Mouse (Mus musculus): ENCODE results near the gene Smarca4. TPM values are rescaled to one million over a fixed set of nuclear protein-coding genes. Genes with fewer than 3 reads are reported as not detected.
"Not testable (repeated sequence)": the region's sequence is repeated elsewhere in the genome, so short reads cannot be mapped to it uniquely, and the experiment has no call there.

Gene Smarca4
- total and polyA plus RNA-seq, 2 experiments, result 13.1 to 15.2 TPM

GRCm38 (mm10) chr9:21691862-21692261 lies 75.9 kb downstream of the Smarca4 start:
- 62% methylated on average over 2 of the region's 2 CpGs for WGBS
- no peak overlapping the region for H3K4me3 ChIP-seq (ENCODE audit: insufficient read depth, low read depth, low read length)
- peak; percentile 37 for DNase-seq (ENCODE audit: extremely low read depth, low read depth, low spot score)

GRCm38 (mm10) chr9:21692491-21692890 lies 76.5 kb downstream of the Smarca4 start:
- WGBS, result 88% methylated on average over 4 of the region's 4 CpGs
- TF ChIP-seq CTCF (IDR thresholded peaks at IDR 0.05; ENCODE audit: low read depth, low read length) (no peak), POLR2A (IDR thresholded peaks at IDR 0.05; ENCODE audit: extremely low read depth, insufficient read depth, low read length) (no peak)
- H3K36me3 ChIP-seq (ENCODE audit: control insufficient read depth, insufficient read depth, low read length), result no peaks in the 10 kb centered on the region; the same call in 1 of the 2 replicates

More at GRCm38 (mm10) chr9:21691862-21692261, 75.9 kb downstream of the Smarca4 start:
- H3K9ac ChIP-seq (ENCODE audit: low read depth, low read length), result no peak overlapping the region
- no peaks in the 10 kb centered on the region for H3K27me3 ChIP-seq (ENCODE audit: control insufficient read depth, insufficient read depth, low read length)
- peaks cover 16% of the 10 kb centered on the region for H3K4me1 ChIP-seq (ENCODE audit: control insufficient read depth, insufficient read depth, low read length)
- no peaks in the 10 kb centered on the region; the same call in 1 of the 2 replicates for H3K79me2 ChIP-seq (ENCODE audit: control insufficient read depth, insufficient read depth, low read length)
- peak; percentile 78 for TF ChIP-seq CTCF (IDR thresholded peaks at IDR 0.05; ENCODE audit: low read depth, low read length)
- no peak for TF ChIP-seq POLR2A (IDR thresholded peaks at IDR 0.05; ENCODE audit: extremely low read depth, insufficient read depth, low read length)
- no peak overlapping the region for H3K27ac ChIP-seq (replicated peaks; ENCODE audit: insufficient read depth, low read depth, low read length)
- H3K36me3 ChIP-seq (ENCODE audit: control insufficient read depth, insufficient read depth, low read length), result peaks cover 4% of the 10 kb centered on the region

DNA sequence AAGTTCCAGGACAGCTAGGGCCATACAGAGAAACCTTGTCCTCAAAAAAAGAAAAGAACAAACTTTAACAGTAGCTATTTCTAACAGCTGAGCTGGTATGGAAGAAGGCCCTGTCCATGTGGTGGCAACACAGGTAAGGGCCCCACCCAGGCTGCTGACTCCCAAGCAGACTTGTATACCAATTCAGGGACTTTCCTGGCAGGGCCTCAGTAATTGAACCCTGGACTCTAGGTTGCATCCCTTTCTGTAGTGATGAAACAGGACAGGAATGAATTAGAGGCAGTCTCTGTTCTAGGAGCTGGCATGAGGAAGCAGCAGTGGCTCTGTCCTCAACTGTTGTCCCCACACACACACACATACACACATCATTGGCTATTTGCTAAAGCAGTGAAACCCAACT lies 78.1 kb downstream of the Smarca4 start:
- Histone ChIP-seq H3K9ac (ENCODE audit: low read depth, low read length) (no peak overlapping the region), H3K79me2 (ENCODE audit: control insufficient read depth, insufficient read depth, low read length) (peaks cover 3% of the 10 kb centered on the region; the same call in 1 of the 2 replicates), H3K4me1 (ENCODE audit: control insufficient read depth, insufficient read depth, low read length) (peaks cover 5% of the 10 kb centered on the region; the same call in 1 of the 2 replicates), H3K27ac (replicated peaks; ENCODE audit: insufficient read depth, low read depth, low read length) (no peak overlapping the region), H3K4me3 (ENCODE audit: insufficient read depth, low read depth, low read length) (no peak overlapping the region), H3K27me3 (ENCODE audit: control insufficient read depth, insufficient read depth, low read length) (no peaks in the 10 kb centered on the region), H3K36me3 (ENCODE audit: control insufficient read depth, insufficient read depth, low read length) (no peaks in the 10 kb centered on the region; the same call in 1 of the 2 replicates)
- TF ChIP-seq CTCF (IDR thresholded peaks at IDR 0.05; ENCODE audit: low read depth, low read length) (no peak), POLR2A (IDR thresholded peaks at IDR 0.05; ENCODE audit: extremely low read depth, insufficient read depth, low read length) (no peak)
- peak; percentile 74 for DNase-seq (ENCODE audit: extremely low read depth, low read depth, low spot score)

More at GRCm38 (mm10) chr9:21692491-21692890, 76.5 kb downstream of the Smarca4 start:
- DNase-seq (ENCODE audit: extremely low read depth, low read depth, low spot score), result no peak
- H3K4me3 ChIP-seq (ENCODE audit: insufficient read depth, low read depth, low read length), result no peak overlapping the region
- H3K27ac ChIP-seq (replicated peaks; ENCODE audit: insufficient read depth, low read depth, low read length), result no peak overlapping the region
- no peak overlapping the region for H3K9ac ChIP-seq (ENCODE audit: low read depth, low read length)
- H3K79me2 ChIP-seq (ENCODE audit: control insufficient read depth, insufficient read depth, low read length), result no peaks in the 10 kb centered on the region; the same call in 1 of the 2 replicates
- H3K27me3 ChIP-seq (ENCODE audit: control insufficient read depth, insufficient read depth, low read length), result no peaks in the 10 kb centered on the region
- H3K4me1 ChIP-seq (ENCODE audit: control insufficient read depth, insufficient read depth, low read length), result peaks cover 16% of the 10 kb centered on the region

DNA sequence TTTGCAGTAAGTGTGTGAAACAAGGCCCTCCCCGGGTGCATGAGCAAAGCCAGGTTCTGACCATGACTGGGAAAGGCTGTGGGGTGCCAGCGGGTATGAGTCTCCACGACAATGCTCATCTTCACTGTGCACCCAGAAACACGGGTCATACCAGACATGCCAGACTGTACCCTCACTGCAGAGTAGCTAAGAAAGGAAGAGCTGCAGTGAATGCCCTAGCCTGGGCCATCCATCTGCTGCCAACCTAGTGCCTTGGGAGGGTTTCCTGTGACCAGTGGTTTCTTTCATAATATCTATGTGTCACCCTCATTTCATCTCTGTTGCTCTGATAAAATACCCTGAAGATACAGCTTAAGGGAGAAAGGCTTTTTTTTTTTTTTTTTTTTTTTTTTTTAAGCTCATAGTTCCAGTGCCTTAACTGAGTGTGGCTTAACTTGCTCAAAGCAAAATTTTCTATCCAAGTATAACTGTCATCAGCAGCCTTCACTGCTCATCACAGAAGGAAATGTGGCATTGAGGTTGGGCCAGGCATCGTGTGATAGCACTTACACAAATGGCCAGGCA lies 79.3 kb downstream of the Smarca4 start:
- TF ChIP-seq CTCF (IDR thresholded peaks at IDR 0.05; ENCODE audit: low read depth, low read length) (no peak), POLR2A (IDR thresholded peaks at IDR 0.05; ENCODE audit: extremely low read depth, insufficient read depth, low read length) (no peak)
- H3K4me1 ChIP-seq (ENCODE audit: control insufficient read depth, insufficient read depth, low read length), result peaks cover 1% of the 10 kb centered on the region; the same call in 1 of the 2 replicates
- no peak for DNase-seq (ENCODE audit: extremely low read depth, low read depth, low spot score)
- H3K4me3 ChIP-seq (ENCODE audit: insufficient read depth, low read depth, low read length), result no peak overlapping the region
- WGBS, result 95% methylated on average over 5 of the region's 5 CpGs
- H3K79me2 ChIP-seq (ENCODE audit: control insufficient read depth, insufficient read depth, low read length), result peaks cover 3% of the 10 kb centered on the region; the same call in 1 of the 2 replicates
- no peak overlapping the region for H3K9ac ChIP-seq (ENCODE audit: low read depth, low read length)
- H3K36me3 ChIP-seq (ENCODE audit: control insufficient read depth, insufficient read depth, low read length), result no peaks in the 10 kb centered on the region; the same call in 1 of the 2 replicates
- H3K27me3 ChIP-seq (ENCODE audit: control insufficient read depth, insufficient read depth, low read length), result no peaks in the 10 kb centered on the region
- H3K27ac ChIP-seq (replicated peaks; ENCODE audit: insufficient read depth, low read depth, low read length), result no peak overlapping the region

GRCm38 (mm10) chr9:21697121-21697520 lies 81.2 kb downstream of the Smarca4 start:
- Histone ChIP-seq H3K4me3 (ENCODE audit: insufficient read depth, low read depth, low read length) (no peak overlapping the region), H3K4me1 (ENCODE audit: control insufficient read depth, insufficient read depth, low read length) (no peaks in the 10 kb centered on the region), H3K9ac (ENCODE audit: low read depth, low read length) (no peak overlapping the region), H3K27me3 (ENCODE audit: control insufficient read depth, insufficient read depth, low read length) (no peaks in the 10 kb centered on the region), H3K36me3 (ENCODE audit: control insufficient read depth, insufficient read depth, low read length) (peaks cover 5% of the 10 kb centered on the region; the same call in 1 of the 2 replicates), H3K79me2 (ENCODE audit: control insufficient read depth, insufficient read depth, low read length) (peaks cover 3% of the 10 kb centered on the region; the same call in 1 of the 2 replicates), H3K27ac (replicated peaks; ENCODE audit: insufficient read depth, low read depth, low read length) (no peak overlapping the region)
- TF ChIP-seq POLR2A (IDR thresholded peaks at IDR 0.05; ENCODE audit: extremely low read depth, insufficient read depth, low read length), result no peak
- no peak for TF ChIP-seq CTCF (IDR thresholded peaks at IDR 0.05; ENCODE audit: low read depth, low read length)
- DNase-seq (ENCODE audit: extremely low read depth, low read depth, low spot score), result no peak
- WGBS, result 66% methylated on average over 6 of the region's 6 CpGs

DNA sequence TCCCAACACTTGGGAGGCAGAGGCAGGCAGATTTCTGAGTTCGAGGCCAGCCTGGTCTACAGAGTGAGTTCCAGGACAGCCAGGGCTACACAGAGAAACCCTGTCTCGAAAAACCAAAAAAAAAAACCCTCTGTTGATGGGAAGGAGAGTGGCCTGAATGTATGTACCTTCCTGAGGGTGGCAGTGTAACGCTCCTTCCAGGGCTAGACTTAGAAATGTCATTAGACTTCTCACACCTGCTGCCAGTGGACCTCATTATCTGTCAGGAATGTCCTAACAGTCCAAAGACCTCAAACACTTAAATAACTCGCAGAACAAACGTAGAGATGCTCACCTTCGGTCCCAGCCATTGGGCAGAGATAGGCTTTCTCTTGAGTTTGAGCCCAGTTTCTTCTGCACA lies 83.3 kb downstream of the Smarca4 start:
- WGBS, result 62% methylated on average over 6 of the region's 6 CpGs
- H3K79me2 ChIP-seq (ENCODE audit: control insufficient read depth, insufficient read depth, low read length); H3K27me3 ChIP-seq (ENCODE audit: control insufficient read depth, insufficient read depth, low read length); H3K4me3 ChIP-seq (ENCODE audit: insufficient read depth, low read depth, low read length); H3K9ac ChIP-seq (ENCODE audit: low read depth, low read length); H3K36me3 ChIP-seq (ENCODE audit: control insufficient read depth, insufficient read depth, low read length); H3K27ac ChIP-seq (replicated peaks; ENCODE audit: insufficient read depth, low read depth, low read length); H3K4me1 ChIP-seq (ENCODE audit: control insufficient read depth, insufficient read depth, low read length): not testable (repeated sequence)
- DNase-seq (ENCODE audit: extremely low read depth, low read depth, low spot score), result peak; percentile 52

Data from liver, adult 2 months (tissue).